Mouse (Mus musculus) heart, postnatal 0 days (tissue): ENCODE data around the gene Phf21a.

Experiments
- CTCF ChIP-seq: IDR thresholded peaks from 2 replicates; pipeline ENCODE4 v1.5.1; 2016; ENCODE audit warnings: antibody characterized with exemption, control low read depth, low read depth
- EP300 ChIP-seq: IDR thresholded peaks from 2 replicates; pipeline ENCODE4 v1.6.1; 2016; ENCODE audit warnings: antibody characterized with exemption, low read depth

DNA sequence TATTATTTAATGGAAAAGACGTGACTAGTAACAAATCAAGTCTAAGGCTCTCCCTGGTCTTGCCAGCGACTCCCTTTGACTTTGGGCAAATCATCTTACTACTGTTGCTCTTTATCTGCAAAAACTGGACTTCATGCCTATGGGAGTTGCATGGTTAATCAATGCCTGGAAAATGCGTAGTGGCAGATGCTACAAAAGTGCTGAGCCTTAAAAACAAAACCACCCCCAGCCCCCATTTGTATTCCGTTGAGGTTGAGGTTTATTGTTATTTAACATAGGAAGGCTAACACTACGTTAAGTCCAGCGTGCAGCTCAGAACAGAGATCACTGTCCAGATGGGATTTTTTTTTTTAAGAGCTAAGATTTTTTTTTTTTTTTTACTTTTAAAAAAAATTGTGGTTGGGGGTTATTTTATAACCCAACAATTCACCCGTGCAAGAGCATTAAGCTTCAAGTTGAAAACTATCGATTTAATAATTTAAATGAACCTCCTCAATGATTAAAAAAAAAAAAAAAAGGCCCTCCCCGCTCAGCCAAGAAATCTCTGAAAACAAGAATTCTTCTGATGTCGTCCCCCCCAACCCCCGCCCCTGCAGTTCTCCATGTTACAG lies 89.3 kb downstream of the Phf21a start:
- TF ChIP-seq CTCF = no peak
- TF ChIP-seq EP300 = no peak
